Mouse (Mus musculus) myocyte (in vitro differentiated cells): ENCODE measurements at regions not wholly inside any gene's neighbourhood (a gene's known extent, or its start where the extent isn't known, plus 50 kb on each side); places are given as distances from the start of the nearest gene placed in this dataset.

ENCODE experiments used
- H3K27me3 ChIP-seq: one replicate; pipeline ENCODE4 v1.6.1; 2011; ENCODE audit not compliant: control insufficient read depth, insufficient read depth, insufficient read length
- H3K36me3 ChIP-seq: one replicate; pipeline ENCODE4 v1.6.1; 2011; ENCODE audit not compliant: control insufficient read depth, insufficient read depth
- H3K4me2 ChIP-seq: one replicate; pipeline ENCODE4 v1.6.1; 2011; ENCODE audit warnings: low read depth, control low read depth
- H3K4me3 ChIP-seq: one replicate; pipeline ENCODE4 v1.5.1; 2011; ENCODE audit warnings: mild to moderate bottlenecking, control low read depth, moderate library complexity
- H3K79me2 ChIP-seq: one replicate; pipeline ENCODE4 v1.6.1; 2011; ENCODE audit not compliant: control insufficient read depth, insufficient read depth
- H3ac ChIP-seq: one replicate; pipeline ENCODE4 v1.6.1; 2011; ENCODE audit not compliant: control insufficient read depth, insufficient read length
- CEBPB ChIP-seq: IDR thresholded peaks from 2 replicates; pipeline ENCODE4 v1.6.1; 2011; ENCODE audit warnings: mild to moderate bottlenecking, moderate library complexity; ENCODE audit not compliant: poor library complexity, insufficient read depth, severe bottlenecking
- E2F4 ChIP-seq: IDR thresholded peaks from one replicate; pipeline ENCODE4 v1.6.1; 2011; ENCODE audit warnings: mild to moderate bottlenecking, control low read depth, moderate library complexity; ENCODE audit not compliant: insufficient read depth
- MAX ChIP-seq: IDR thresholded peaks from one replicate; pipeline ENCODE4 v1.6.1; 2011; ENCODE audit warnings: low read depth, mild to moderate bottlenecking, control low read depth
- MYOD1 ChIP-seq, 3 experiments: IDR thresholded peaks; one replicate each; pipeline ENCODE4 v1.6.1; 2011; ENCODE audit warnings: control low read depth in 2 of 3, low read depth in 2 of 3, mild to moderate bottlenecking in 2 of 3, moderate library complexity in 1 of 3; ENCODE audit not compliant: insufficient read length in 2 of 3, control insufficient read depth in 1 of 3
- MYOG ChIP-seq, 3 experiments: IDR thresholded peaks; one replicate each; pipeline ENCODE4 v1.6.1; 2011; ENCODE audit warnings: control low read depth in 2 of 3, low read depth in 2 of 3, mild to moderate bottlenecking in 2 of 3; ENCODE audit not compliant: insufficient read length in 2 of 3, control insufficient read depth in 1 of 3, insufficient read depth in 1 of 3
- POLR2A ChIP-seq: IDR thresholded peaks from one replicate; pipeline ENCODE4 v1.6.1; 2011; ENCODE audit warnings: low read depth, mild to moderate bottlenecking, control low read depth, moderate library complexity; ENCODE audit not compliant: insufficient read length
- POLR2AphosphoS2 ChIP-seq: IDR thresholded peaks from one replicate; pipeline ENCODE4 v1.6.1; 2011; ENCODE audit warnings: low read depth, control low read depth; ENCODE audit not compliant: insufficient read length
- REST ChIP-seq: IDR thresholded peaks from one replicate; pipeline ENCODE4 v1.6.1; 2011; ENCODE audit warnings: mild to moderate bottlenecking, control low read depth, moderate library complexity; ENCODE audit not compliant: insufficient read depth, insufficient read length
- SRF ChIP-seq: IDR thresholded peaks from one replicate; pipeline ENCODE4 v1.6.1; 2011; ENCODE audit warnings: low read depth; ENCODE audit not compliant: control insufficient read depth, insufficient read length
- TCF12 ChIP-seq: IDR thresholded peaks from one replicate; pipeline ENCODE4 v1.6.1; 2011; ENCODE audit warnings: mild to moderate bottlenecking, control low read depth; ENCODE audit not compliant: poor library complexity, insufficient read depth, severe bottlenecking
- TCF3 ChIP-seq: IDR thresholded peaks from one replicate; pipeline ENCODE4 v1.6.1; 2011; ENCODE audit warnings: low read depth, control low read depth; ENCODE audit not compliant: insufficient read length
- USF1 ChIP-seq: IDR thresholded peaks from one replicate; pipeline ENCODE4 v1.6.1; 2011; ENCODE audit warnings: low read depth, mild to moderate bottlenecking, control low read depth, moderate library complexity

- Histone ChIP-seq H3K4me3 (no peak overlapping the region), H3K4me2 (no peak overlapping the region), H3K27me3 (no peaks in the 10 kb centered on the region), H3K36me3 (no peaks in the 10 kb centered on the region), H3ac (no peak overlapping the region), H3K79me2 (no peaks in the 10 kb centered on the region)
- no peak for TF ChIP-seq MYOD1 (IDR thresholded peaks at IDR 0.05; ENCODE audit: control insufficient read depth in 1 of 3, insufficient read length in 2 of 3, low read depth in 2 of 3)
- no peak for TF ChIP-seq CEBPB
- TF ChIP-seq TCF12: no peak
- no peak for TF ChIP-seq MAX
- no peak for TF ChIP-seq REST
- TF ChIP-seq POLR2A: no peak
- TF ChIP-seq MYOG (IDR thresholded peaks at IDR 0.05; ENCODE audit: control insufficient read depth in 1 of 3, insufficient read depth in 1 of 3, insufficient read length in 2 of 3, low read depth in 2 of 3): no peak
- no peak for TF ChIP-seq TCF3
- no peak for TF ChIP-seq USF1
Observed at GRCm38 (mm10) chr10:109566675-109567074, 555.9 kb upstream of the Syt1 start.

- Histone ChIP-seq H3K79me2 (no peaks in the 10 kb centered on the region), H3K36me3 (no peaks in the 10 kb centered on the region), H3K4me3 (no peak overlapping the region), H3ac (no peak overlapping the region), H3K27me3 (no peaks in the 10 kb centered on the region), H3K4me2 (no peak overlapping the region)
- TF ChIP-seq TCF12: no peak
- TF ChIP-seq USF1: no peak
- TF ChIP-seq POLR2A: no peak
- TF ChIP-seq TCF3: no peak
- TF ChIP-seq POLR2AphosphoS2: no peak
Observed at GRCm38 (mm10) chr10:109561638-109562037, 550.9 kb upstream of the Syt1 start.

- no peak overlapping the region for H3K4me3 ChIP-seq
- no peaks in the 10 kb centered on the region for H3K36me3 ChIP-seq
- H3ac ChIP-seq: no peak overlapping the region
- H3K79me2 ChIP-seq: no peaks in the 10 kb centered on the region
- H3K27me3 ChIP-seq: no peaks in the 10 kb centered on the region
- H3K4me2 ChIP-seq: no peak overlapping the region
- TF ChIP-seq TCF12: no peak
- TF ChIP-seq E2F4: no peak
- TF ChIP-seq SRF: no peak
- no peak for TF ChIP-seq REST
- TF ChIP-seq CEBPB: no peak
- no peak for TF ChIP-seq USF1
- no peak for TF ChIP-seq MYOG (IDR thresholded peaks at IDR 0.05; ENCODE audit: control insufficient read depth in 1 of 3, insufficient read depth in 1 of 3, insufficient read length in 2 of 3, low read depth in 2 of 3)
- TF ChIP-seq POLR2AphosphoS2: no peak
- TF ChIP-seq MAX: no peak
- no peak for TF ChIP-seq MYOD1 (IDR thresholded peaks at IDR 0.05; ENCODE audit: control insufficient read depth in 1 of 3, insufficient read length in 2 of 3, low read depth in 2 of 3)
- no peak for TF ChIP-seq TCF3
- TF ChIP-seq POLR2A: no peak
Observed at GRCm38 (mm10) chr10:109561094-109561493, 550.3 kb upstream of the Syt1 start.

GRCm38 (mm10) chr10:109543301-109543700 lies 532.5 kb upstream of the Syt1 start:
- no peaks in the 10 kb centered on the region for H3K79me2 ChIP-seq
- no peaks in the 10 kb centered on the region for H3K36me3 ChIP-seq
- no peaks in the 10 kb centered on the region for H3K27me3 ChIP-seq
- no peak overlapping the region for H3K4me3 ChIP-seq
- H3ac ChIP-seq: no peak overlapping the region
- H3K4me2 ChIP-seq: no peak overlapping the region
- TF ChIP-seq TCF3 (no peak), CEBPB (no peak), E2F4 (no peak), SRF (no peak), MYOD1 (IDR thresholded peaks at IDR 0.05; ENCODE audit: control insufficient read depth in 1 of 3, insufficient read length in 2 of 3, low read depth in 2 of 3) (no peak), USF1 (no peak), POLR2A (no peak), TCF12 (no peak), POLR2AphosphoS2 (no peak), REST (no peak), MYOG (IDR thresholded peaks at IDR 0.05; ENCODE audit: control insufficient read depth in 1 of 3, insufficient read depth in 1 of 3, insufficient read length in 2 of 3, low read depth in 2 of 3) (no peak), MAX (no peak)

- no peak overlapping the region for H3K4me2 ChIP-seq
- H3K27me3 ChIP-seq: no peaks in the 10 kb centered on the region
- H3K4me3 ChIP-seq: no peak overlapping the region
- no peaks in the 10 kb centered on the region for H3K36me3 ChIP-seq
- no peaks in the 10 kb centered on the region for H3K79me2 ChIP-seq
- no peak overlapping the region for H3ac ChIP-seq
- TF ChIP-seq MAX (no peak), TCF3 (no peak), SRF (no peak), MYOG (IDR thresholded peaks at IDR 0.05; ENCODE audit: control insufficient read depth in 1 of 3, insufficient read depth in 1 of 3, insufficient read length in 2 of 3, low read depth in 2 of 3) (no peak)
Observed at GRCm38 (mm10) chr10:109540229-109540628, 529.4 kb upstream of the Syt1 start.

- H3K36me3 ChIP-seq: no peaks in the 10 kb centered on the region
- TF ChIP-seq E2F4: no peak
- no peak for TF ChIP-seq POLR2A
- TF ChIP-seq POLR2AphosphoS2: no peak
- no peak for TF ChIP-seq CEBPB
- no peak for TF ChIP-seq SRF
- TF ChIP-seq TCF3: no peak
- TF ChIP-seq REST: no peak
- TF ChIP-seq USF1: no peak
- TF ChIP-seq MYOG (IDR thresholded peaks at IDR 0.05; ENCODE audit: control insufficient read depth in 1 of 3, insufficient read depth in 1 of 3, insufficient read length in 2 of 3, low read depth in 2 of 3): no peak
- no peak overlapping the region for H3K4me3 ChIP-seq
- no peaks in the 10 kb centered on the region for H3K79me2 ChIP-seq
- no peak overlapping the region for H3ac ChIP-seq
- no peak overlapping the region for H3K4me2 ChIP-seq
- no peaks in the 10 kb centered on the region for H3K27me3 ChIP-seq
Observed at GRCm38 (mm10) chr10:109528096-109528495, 517.3 kb upstream of the Syt1 start.
